Mouse (Mus musculus) CH12.LX (cell line): ENCODE data around the gene Pipox. TPM values are rescaled to one million over a fixed set of nuclear protein-coding genes. Genes with fewer than 3 reads are reported as not detected.

Source experiments
- DNase-seq: peaks from one replicate; pipeline ENCODE4 v3.0.0-alpha.2; 2013; ENCODE audit errors: extremely low read depth
- H3K27ac ChIP-seq: 2 replicates; pipeline ENCODE4 v1.5.1; 2012; ENCODE audit warnings: low read depth, mild to moderate bottlenecking, control low read depth, moderate library complexity; ENCODE audit not compliant: insufficient read depth
- H3K27me3 ChIP-seq: replicated peaks from 2 replicates; pipeline ENCODE3; 2012; ENCODE audit warnings: inconsistent platforms
- H3K36me3 ChIP-seq, 2 experiments: replicated peaks in 1 of 2; 2 replicates each; pipeline versions ENCODE3 to v1.6.1; 2012; ENCODE audit warnings: inconsistent platforms in 1 of 2, low read length in 1 of 2, mild to moderate bottlenecking in 1 of 2, mixed read lengths in 1 of 2, moderate library complexity in 1 of 2; ENCODE audit not compliant: control insufficient read depth in 1 of 2, insufficient read depth in 1 of 2
- H3K4me1 ChIP-seq, 2 experiments: 2 replicates each; pipeline ENCODE4 v1.6.1; 2012; ENCODE audit warnings: inconsistent platforms in 1 of 2, moderate library complexity in 1 of 2; ENCODE audit not compliant: insufficient read depth in 2 of 2, control insufficient read depth in 1 of 2
- H3K4me2 ChIP-seq: 2 replicates; pipeline ENCODE4 v1.6.1; 2012; ENCODE audit warnings: low read depth, mild to moderate bottlenecking, control low read depth; ENCODE audit not compliant: poor library complexity, insufficient read depth, severe bottlenecking
- H3K4me3 ChIP-seq, 3 experiments: fragments of 150-350 bp in 1 of 3; sonication (generic) in 1 of 3; replicated peaks in 1 of 3; 2 replicates each; pipeline versions ENCODE3 to v1.5.1; 2011 to 2012; ENCODE audit warnings: low read depth in 2 of 3, low read length in 2 of 3, mild to moderate bottlenecking in 2 of 3, moderate library complexity in 2 of 3, control low read depth in 1 of 3, improper control_type of control experiment in 1 of 3, inconsistent platforms in 1 of 3, mixed read lengths in 1 of 3; ENCODE audit not compliant: poor library complexity in 1 of 3
- H3K79me2 ChIP-seq: replicated peaks from 2 replicates; pipeline ENCODE4 v1.6.1; 2012; ENCODE audit warnings: mild to moderate bottlenecking, moderate library complexity; ENCODE audit not compliant: control insufficient read depth, poor library complexity, insufficient read depth, severe bottlenecking; ENCODE audit errors: extremely low read depth
- H3K9ac ChIP-seq: 2 replicates; pipeline ENCODE4 v1.6.1; 2012; ENCODE audit warnings: low read depth, mild to moderate bottlenecking, control low read depth, moderate library complexity; ENCODE audit not compliant: insufficient read depth
- H3K9me3 ChIP-seq: replicated peaks from 2 replicates; pipeline ENCODE3; 2012; ENCODE audit warnings: low read length, inconsistent platforms, mixed read lengths
- CHD1 ChIP-seq: IDR thresholded peaks from 2 replicates; pipeline ENCODE4 v1.6.1; 2012; ENCODE audit warnings: low read depth, low read length, improper control_type of control experiment, inconsistent platforms
- CHD2 ChIP-seq: IDR thresholded peaks from 2 replicates; pipeline ENCODE4 v1.6.1; 2011; ENCODE audit warnings: low read length, improper control_type of control experiment
- E2F4 ChIP-seq: IDR thresholded peaks from 2 replicates; pipeline ENCODE4 v1.6.1; 2011; ENCODE audit warnings: low read depth, low read length, improper control_type of control experiment; ENCODE audit not compliant: insufficient replicate concordance
- ELF1 ChIP-seq: IDR thresholded peaks from 2 replicates; pipeline ENCODE4 v1.6.1; 2014; ENCODE audit warnings: low read depth, mild to moderate bottlenecking, inconsistent platforms, low read length, improper control_type of control experiment
- ETS1 ChIP-seq: conservative IDR thresholded peaks from 2 replicates; pipeline ENCODE4 v1.6.1; 2012; ENCODE audit warnings: low read depth, mild to moderate bottlenecking, inconsistent platforms, low read length, improper control_type of control experiment, moderate library complexity
- GABPA ChIP-seq: IDR thresholded peaks from 2 replicates; pipeline ENCODE4 v1.6.1; 2012; ENCODE audit warnings: low read depth, low read length, improper control_type of control experiment, inconsistent platforms; ENCODE audit not compliant: insufficient replicate concordance
- HCFC1 ChIP-seq: IDR thresholded peaks from 2 replicates; pipeline ENCODE4 v1.6.1; 2012; ENCODE audit warnings: low read depth, mild to moderate bottlenecking, inconsistent platforms, low read length, improper control_type of control experiment
- IRF4 ChIP-seq: IDR thresholded peaks from 2 replicates; pipeline ENCODE4 v1.6.1; 2014; ENCODE audit warnings: low read depth, mild to moderate bottlenecking, inconsistent platforms, low read length, improper control_type of control experiment
- JUND ChIP-seq: conservative IDR thresholded peaks from 2 replicates; pipeline ENCODE4 v1.6.1; 2011; ENCODE audit warnings: low read depth, low read length, improper control_type of control experiment
- MAFK ChIP-seq: IDR thresholded peaks from 2 replicates; pipeline ENCODE4 v1.6.1; 2011; ENCODE audit warnings: low read length, improper control_type of control experiment; ENCODE audit not compliant: insufficient replicate concordance
- MAX ChIP-seq: IDR thresholded peaks from 2 replicates; pipeline ENCODE4 v1.6.1; 2011; ENCODE audit warnings: low read length, improper control_type of control experiment
- MAZ ChIP-seq: IDR thresholded peaks from 2 replicates; pipeline ENCODE4 v1.6.1; 2012; ENCODE audit warnings: low read depth, mild to moderate bottlenecking, inconsistent platforms, low read length, improper control_type of control experiment, moderate library complexity
- MEF2A ChIP-seq: IDR thresholded peaks from 2 replicates; pipeline ENCODE4 v1.6.1; 2014; ENCODE audit warnings: low read depth, mild to moderate bottlenecking, inconsistent platforms, low read length, improper control_type of control experiment, borderline replicate concordance
- MYC ChIP-seq: IDR thresholded peaks from 2 replicates; pipeline ENCODE4 v1.6.1; 2011; ENCODE audit warnings: low read depth, mild to moderate bottlenecking, improper control_type of control experiment, low read length
- NELFE ChIP-seq: IDR thresholded peaks from 2 replicates; pipeline ENCODE4 v1.6.1; 2011; ENCODE audit warnings: low read depth, low read length, improper control_type of control experiment
- PAX5 ChIP-seq: IDR thresholded peaks from 2 replicates; pipeline ENCODE4 v1.6.1; 2012; ENCODE audit warnings: low read length, inconsistent platforms, mixed read lengths
- POLR2A ChIP-seq: IDR thresholded peaks from 2 replicates; pipeline ENCODE4 v1.6.1; 2011; ENCODE audit warnings: low read depth, mild to moderate bottlenecking, improper control_type of control experiment, low read length
- RAD21 ChIP-seq: IDR thresholded peaks from 2 replicates; pipeline ENCODE4 v1.6.1; 2011; ENCODE audit warnings: low read depth, mild to moderate bottlenecking, low read length, improper control_type of control experiment, moderate library complexity
- SIN3A ChIP-seq: IDR thresholded peaks from 2 replicates; pipeline ENCODE4 v1.6.1; 2012; ENCODE audit warnings: low read length, improper control_type of control experiment, inconsistent platforms
- SMC3 ChIP-seq: IDR thresholded peaks from 2 replicates; pipeline ENCODE4 v1.6.1; 2011; ENCODE audit warnings: low read depth, low read length, improper control_type of control experiment
- TBP ChIP-seq: conservative IDR thresholded peaks from 2 replicates; pipeline ENCODE4 v1.6.1; 2011; ENCODE audit warnings: low read depth, low read length, improper control_type of control experiment
- UBTF ChIP-seq: IDR thresholded peaks from 2 replicates; pipeline ENCODE4 v1.6.1; 2012; ENCODE audit warnings: low read depth, mild to moderate bottlenecking, inconsistent platforms, low read length, improper control_type of control experiment, moderate library complexity
- USF1 ChIP-seq: IDR thresholded peaks from 2 replicates; pipeline ENCODE4 v1.6.1; 2014; ENCODE audit warnings: low read depth, mild to moderate bottlenecking, inconsistent platforms, low read length, improper control_type of control experiment
- USF2 ChIP-seq: conservative IDR thresholded peaks from 2 replicates; pipeline ENCODE4 v1.6.1; 2011; ENCODE audit warnings: low read depth, low read length, improper control_type of control experiment
- ZC3H11A ChIP-seq: IDR thresholded peaks from 2 replicates; pipeline ENCODE4 v1.6.1; 2012; ENCODE audit warnings: low read depth, mild to moderate bottlenecking, inconsistent platforms, low read length, improper control_type of control experiment
- ZKSCAN1 ChIP-seq: IDR thresholded peaks from 2 replicates; pipeline ENCODE4 v1.6.1; 2012; ENCODE audit warnings: low read depth, inconsistent platforms, low read length, improper control_type of control experiment, borderline replicate concordance
- ZMIZ1 ChIP-seq: IDR thresholded peaks from 2 replicates; pipeline ENCODE4 v1.6.1; 2012; ENCODE audit warnings: low read depth, mild to moderate bottlenecking, inconsistent platforms, low read length, improper control_type of control experiment
- ZNF384 ChIP-seq: IDR thresholded peaks from 2 replicates; pipeline ENCODE4 v1.6.1; 2012; ENCODE audit warnings: low read depth, low read length, improper control_type of control experiment, inconsistent platforms
- dilution Hi-C: fragments of 300-500 bp; cut with MboI; formaldehyde crosslinking; loops from 2 replicates; pipeline ENCODE4 v1.14.3; 2020; ENCODE audit warnings: low sequenced_read_pairs; ENCODE audit not compliant: extremely low pct_unique_long_range_greater_than_20kb, extremely low pct_ligation_motif_present
- in situ Hi-C: fragments of 300-500 bp; cut with MboI; formaldehyde crosslinking; loops from 3 replicates; pipeline ENCODE4 v1.14.3; 2019; ENCODE audit warnings: low sequenced_read_pairs, low pct_ligation_motif_present, low pct_unique_long_range_greater_than_20kb, mixed read lengths
- polyA plus RNA-seq: library from polyadenylated mRNA; unstranded; fragments of >175 nt; gene quantifications from 2 replicates; pipeline ENCODE4 v1.2.1, GENCODE M21; 2012; ENCODE audit warnings: low read depth; ENCODE audit not compliant: insufficient read length
- total RNA-seq, 2 experiments: library from RNA; depleted of rRNA; stranded (reverse); fragments of 300-350 nt in 1 of 2; fragments of >200 nt in 1 of 2; gene quantifications; 2 replicates each; pipeline ENCODE4 v1.2.3; 2012 to 2014

Pipox gene
- total and polyA plus RNA-seq, 3 experiments = 0.13 to 0.36 (median 0.21) TPM

GRCm38 (mm10) chr11:77909376-77909775, 15.5 kb upstream of the Pipox start:
- Histone ChIP-seq H3K79me2 (no peaks in the 10 kb centered on the region), H3K9me3 (no peaks in the 10 kb centered on the region), H3K27me3 (peaks cover 36% of the 10 kb centered on the region), H3K4me2 (no peak overlapping the region), H3K4me3 (no peak overlapping the region), H3K4me1 (no peaks in the 10 kb centered on the region), H3K9ac (no peak overlapping the region), H3K36me3 (no peaks in the 10 kb centered on the region), H3K27ac (no peak overlapping the region)
- no peak for TF ChIP-seq JUND
- TF ChIP-seq MYC = no peak
- TF ChIP-seq TBP = no peak
- no peak for TF ChIP-seq MAFK
- TF ChIP-seq HCFC1 = no peak
- TF ChIP-seq NELFE = no peak
- no peak for TF ChIP-seq RAD21
- no peak for TF ChIP-seq PAX5
- no peak for TF ChIP-seq MAX
- TF ChIP-seq POLR2A = no peak
- TF ChIP-seq CHD2 = no peak
- TF ChIP-seq ZMIZ1 = no peak
- no peak for TF ChIP-seq USF2
- no peak for TF ChIP-seq E2F4
- no peak for TF ChIP-seq GABPA
- TF ChIP-seq UBTF = no peak
- TF ChIP-seq USF1 = no peak
- no peak for TF ChIP-seq ZC3H11A
- DNase-seq = no peak
- in situ Hi-C loops = no loop called here
- dilution Hi-C loops = no loop called here

DNA sequence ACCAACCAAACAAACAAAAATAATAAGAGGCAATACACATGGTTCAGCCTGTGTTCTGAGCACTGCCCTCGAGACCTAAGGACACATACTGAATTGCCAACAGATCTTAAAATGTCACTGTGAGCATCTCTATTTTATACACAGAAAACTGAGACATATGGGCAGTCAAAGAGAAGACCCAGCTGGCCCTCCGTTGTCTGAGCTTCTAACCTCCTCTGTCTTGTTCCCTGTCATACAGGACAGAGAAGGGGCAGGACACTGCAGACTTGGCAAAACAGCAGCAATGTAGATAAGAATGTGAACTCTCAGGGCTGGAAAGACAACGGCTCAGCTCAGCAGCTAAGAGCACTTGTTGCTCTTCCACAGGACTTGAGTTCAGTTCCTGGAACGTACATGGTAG, 14.6 kb upstream of the Pipox start:
- Histone ChIP-seq H3K9me3 (no peaks in the 10 kb centered on the region), H3K4me2 (no peak overlapping the region), H3K4me3 (no peak overlapping the region)
- dilution Hi-C loops = no loop called here
- in situ Hi-C loops = no loop called here
- TF ChIP-seq MAZ = no peak
- no peak for TF ChIP-seq ZNF384
- no peak for TF ChIP-seq ZKSCAN1
- TF ChIP-seq CHD1 = no peak
- no peak for TF ChIP-seq GABPA
- TF ChIP-seq TBP = no peak
- TF ChIP-seq ZC3H11A = no peak
- TF ChIP-seq SMC3 = no peak
- TF ChIP-seq MEF2A = no peak
- no peak for TF ChIP-seq ELF1
- TF ChIP-seq MAX = no peak
- no peak for TF ChIP-seq SIN3A
- TF ChIP-seq IRF4 = no peak
- TF ChIP-seq ETS1 = no peak
- TF ChIP-seq, all 38 proteins: peak for 0
- DNase-seq = no peak
- Histone ChIP-seq H3K27ac (no peak overlapping the region), H3K9ac (no peak overlapping the region), H3K4me1 (no peaks in the 10 kb centered on the region), H3K79me2 (no peaks in the 10 kb centered on the region), H3K27me3 (peaks cover 30% of the 10 kb centered on the region), H3K36me3 (no peaks in the 10 kb centered on the region)
